Mouse (Mus musculus): ENCODE results near the gene Usp16. TPM values are rescaled to one million over a fixed set of nuclear protein-coding genes. Genes with fewer than 3 reads are reported as not detected.

Usp16 gene
- 47.1 and 51.0 TPM in 2 replicates for total RNA-seq (2012; rRNA removed)

DNA sequence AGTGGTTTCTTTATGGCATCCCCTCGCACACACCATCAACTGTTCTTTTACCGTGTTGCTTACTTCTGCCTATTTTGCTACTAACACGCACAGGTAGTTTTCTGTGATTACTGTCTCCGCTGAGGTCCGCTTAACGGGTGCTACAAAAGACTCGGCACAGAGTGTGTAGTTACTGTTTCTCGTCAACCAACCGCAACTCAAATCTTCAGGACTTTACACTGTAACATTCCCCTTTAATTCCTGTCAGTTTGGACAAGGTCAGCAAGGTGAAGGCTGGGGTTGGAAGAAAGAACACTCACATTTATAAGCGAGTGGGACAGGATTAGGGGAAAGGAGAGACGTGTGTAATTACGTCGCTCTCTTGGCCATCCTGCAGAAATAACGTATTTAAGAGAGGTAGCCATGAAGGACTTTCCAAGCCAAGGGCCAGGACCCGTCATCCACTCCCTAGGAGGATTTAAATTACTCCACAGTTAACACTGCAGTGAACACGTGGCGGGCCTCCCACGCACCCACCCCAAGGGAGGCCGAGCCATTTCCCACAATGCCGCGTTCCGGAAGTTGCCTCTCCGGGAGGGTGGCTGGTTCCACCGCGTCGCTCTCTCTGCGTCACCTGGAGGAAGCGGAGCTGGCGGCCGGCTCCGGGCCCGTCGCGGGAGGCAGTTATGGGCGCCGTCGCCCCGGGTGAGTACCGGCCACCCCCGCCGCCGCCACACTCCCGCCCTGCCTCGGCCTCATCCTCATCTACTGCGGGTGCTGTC is at the start of gene Usp16:
Usp16 (plus strand) TSS at position 285 of the 761 bp plus-strand sequence.
- no peak for TF ChIP-seq MAFK (IDR thresholded peaks at IDR 0.05; ENCODE audit: insufficient read depth, low read depth, low read length)
- no peak for TF ChIP-seq CHD2 (IDR thresholded peaks at IDR 0.05; ENCODE audit: low read depth, low read length)
- TF ChIP-seq ZNF384 (IDR thresholded peaks at IDR 0.05; ENCODE audit: low read depth, low read length) = no peak
- TF ChIP-seq HCFC1 (IDR thresholded peaks at IDR 0.05; ENCODE audit: borderline replicate concordance, insufficient read depth, low read length) = peak; percentile 72
- Histone ChIP-seq H3K4me1 (ENCODE audit: control insufficient read depth in 2 of 2, insufficient read depth in 2 of 2, low read length in 2 of 2, poor library complexity in 1 of 2) (peaks cover 3 to 7% of the 10 kb centered on the region in 2 experiments; a peak in 2 of 4 replicates), H3K9me3 (ENCODE audit: control insufficient read depth, insufficient read depth, low read depth, low read length) (no peaks in the 10 kb centered on the region), H3K27ac (ENCODE audit: insufficient read depth, low read depth, low read length, poor library complexity, severe bottlenecking) (no peak within 1 kb of the TSS; the same call in 1 of the 2 replicates), H3K36me3 (ENCODE audit: control insufficient read depth, insufficient read depth, low read length, poor library complexity, severe bottlenecking) (no peaks in the 10 kb centered on the region), H3K4me3 (ENCODE audit: insufficient read depth in 1 of 2, low read depth in 1 of 2, low read length in 2 of 2, poor library complexity in 1 of 2, severe bottlenecking in 1 of 2) (peak within 1 kb of the TSS; percentile 71 to 95), H3K9ac (ENCODE audit: insufficient read depth, low read depth, low read length, poor library complexity, severe bottlenecking) (peak within 1 kb of the TSS; percentile 88)
- in situ Hi-C loops (cut with MboI; ENCODE audit: low sequenced_read_pairs in 2 of 2, unreplicated experiment in 2 of 2) = no loop called here
- DNase-seq (ENCODE audit: low read depth, low spot score) = peak; percentile 54

DNA sequence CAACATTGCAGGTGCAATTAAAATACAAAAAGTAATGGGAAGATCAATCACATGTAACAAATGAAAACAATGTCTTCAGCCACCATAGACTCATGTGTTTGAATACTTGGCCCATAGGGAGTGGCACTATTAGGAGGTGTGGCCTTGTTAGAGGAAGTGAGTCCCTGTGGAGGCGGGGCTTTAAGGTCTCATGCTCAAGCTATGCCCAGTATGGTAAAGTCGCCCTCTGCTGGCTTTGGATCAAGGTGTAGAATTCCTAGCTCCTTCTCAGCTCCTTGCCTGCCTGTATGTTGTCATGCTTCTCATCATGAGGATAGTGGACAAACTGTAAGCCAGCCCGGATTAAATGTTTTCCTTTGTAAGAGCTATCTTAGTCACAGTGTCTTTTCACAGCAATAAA is 49.5 kb upstream of the Usp16 start:
- H3K4me1 ChIP-seq (ENCODE audit: control insufficient read depth in 2 of 2, insufficient read depth in 2 of 2, low read length in 2 of 2, poor library complexity in 1 of 2) = 0 out of 4 replicates have a peak, but pooled peaks cover 0 to 2% of the 10 kb centered on the region in 2 experiments
- no peak overlapping the region for H3K9ac ChIP-seq (ENCODE audit: insufficient read depth, low read depth, low read length, poor library complexity, severe bottlenecking)
- H3K36me3 ChIP-seq (ENCODE audit: control insufficient read depth, insufficient read depth, low read length, poor library complexity, severe bottlenecking) = peaks cover 28% of the 10 kb centered on the region
- TF ChIP-seq ZC3H11A (IDR thresholded peaks at IDR 0.05; ENCODE audit: borderline replicate concordance, low read depth, low read length) = peak; percentile 9; the same call in 1 of the 2 replicates
- TF ChIP-seq MAFK (IDR thresholded peaks at IDR 0.05; ENCODE audit: insufficient read depth, low read depth, low read length) = no peak
- TF ChIP-seq CHD2 (IDR thresholded peaks at IDR 0.05; ENCODE audit: low read depth, low read length) = no peak
- in situ Hi-C loops (cut with MboI; ENCODE audit: low sequenced_read_pairs in 2 of 2, unreplicated experiment in 2 of 2) = no loop called here
- H3K27ac ChIP-seq (ENCODE audit: insufficient read depth, low read depth, low read length, poor library complexity, severe bottlenecking) = no peak overlapping the region
- no peaks in the 10 kb centered on the region for H3K9me3 ChIP-seq (ENCODE audit: control insufficient read depth, insufficient read depth, low read depth, low read length)
- H3K4me3 ChIP-seq (ENCODE audit: insufficient read depth in 1 of 2, low read depth in 1 of 2, low read length in 2 of 2, poor library complexity in 1 of 2, severe bottlenecking in 1 of 2) = no peak overlapping the region
- DNase-seq (ENCODE audit: low read depth, low spot score) = peak; percentile 88

DNA sequence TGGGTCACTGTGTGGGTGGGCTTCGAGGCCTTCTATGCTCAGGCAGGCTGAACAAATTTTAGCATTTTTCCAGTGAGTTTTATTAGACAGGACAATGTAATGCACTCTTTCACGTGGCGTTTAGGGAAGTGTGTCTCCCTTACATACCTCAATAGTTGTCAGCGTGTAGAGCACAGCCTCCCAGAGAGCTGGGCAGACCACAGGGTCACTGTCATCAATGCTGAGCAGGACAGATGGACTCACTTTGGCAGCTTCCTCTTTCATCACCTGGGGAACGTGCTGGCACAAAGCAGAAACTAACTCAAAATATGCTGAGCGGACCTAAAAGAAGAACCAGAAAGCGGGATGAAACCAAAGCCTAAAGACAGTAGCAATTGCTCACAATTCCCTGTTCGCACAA is 33.8 kb upstream of the Usp16 start:
- Histone ChIP-seq H3K9ac (ENCODE audit: insufficient read depth, low read depth, low read length, poor library complexity, severe bottlenecking) (no peak overlapping the region), H3K4me1 (ENCODE audit: control insufficient read depth in 2 of 2, insufficient read depth in 2 of 2, low read length in 2 of 2, poor library complexity in 1 of 2) (no peaks in the 10 kb centered on the region), H3K36me3 (ENCODE audit: control insufficient read depth, insufficient read depth, low read length, poor library complexity, severe bottlenecking) (peaks cover 34% of the 10 kb centered on the region), H3K27ac (ENCODE audit: insufficient read depth, low read depth, low read length, poor library complexity, severe bottlenecking) (no peak overlapping the region), H3K9me3 (ENCODE audit: control insufficient read depth, insufficient read depth, low read depth, low read length) (no peaks in the 10 kb centered on the region), H3K4me3 (ENCODE audit: insufficient read depth in 1 of 2, low read depth in 1 of 2, low read length in 2 of 2, poor library complexity in 1 of 2, severe bottlenecking in 1 of 2) (no peak overlapping the region)
- DNase-seq (ENCODE audit: low read depth, low spot score) = no peak
- no peak for TF ChIP-seq ZNF384 (IDR thresholded peaks at IDR 0.05; ENCODE audit: low read depth, low read length)
- no peak for TF ChIP-seq CHD2 (IDR thresholded peaks at IDR 0.05; ENCODE audit: low read depth, low read length)
- TF ChIP-seq HCFC1 (IDR thresholded peaks at IDR 0.05; ENCODE audit: borderline replicate concordance, insufficient read depth, low read length) = no peak
- TF ChIP-seq MAFK (IDR thresholded peaks at IDR 0.05; ENCODE audit: insufficient read depth, low read depth, low read length) = no peak
- TF ChIP-seq ZC3H11A (IDR thresholded peaks at IDR 0.05; ENCODE audit: borderline replicate concordance, low read depth, low read length) = no peak
- in situ Hi-C loops (cut with MboI; ENCODE audit: low sequenced_read_pairs in 2 of 2, unreplicated experiment in 2 of 2) = no loop called here

DNA sequence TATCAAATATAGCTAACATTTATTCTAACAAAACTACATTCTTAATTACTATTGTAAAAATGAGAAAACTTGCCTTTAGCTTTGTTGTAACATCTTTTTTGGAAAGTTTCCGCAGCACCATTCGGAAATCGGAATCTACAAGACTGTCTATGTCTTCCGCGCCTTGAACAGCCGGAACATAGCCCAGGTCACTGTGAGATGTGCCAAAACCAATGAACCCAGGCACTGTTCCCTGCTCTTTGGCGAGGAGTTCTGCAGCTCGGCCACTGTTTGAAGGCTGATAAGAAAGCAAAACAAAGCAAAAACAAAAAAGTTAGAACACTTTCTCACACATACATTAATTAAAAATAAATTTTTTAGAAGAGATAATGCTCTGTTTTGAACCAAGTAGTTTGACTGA is 27.0 kb upstream of the Usp16 start:
- in situ Hi-C loops (cut with MboI; ENCODE audit: low sequenced_read_pairs in 2 of 2, unreplicated experiment in 2 of 2) = no loop called here
- no peak overlapping the region for H3K4me3 ChIP-seq (ENCODE audit: insufficient read depth in 1 of 2, low read depth in 1 of 2, low read length in 2 of 2, poor library complexity in 1 of 2, severe bottlenecking in 1 of 2)
- no peaks in the 10 kb centered on the region for H3K9me3 ChIP-seq (ENCODE audit: control insufficient read depth, insufficient read depth, low read depth, low read length)
- no peak overlapping the region for H3K9ac ChIP-seq (ENCODE audit: insufficient read depth, low read depth, low read length, poor library complexity, severe bottlenecking)
- no peaks in the 10 kb centered on the region for H3K4me1 ChIP-seq (ENCODE audit: control insufficient read depth in 2 of 2, insufficient read depth in 2 of 2, low read length in 2 of 2, poor library complexity in 1 of 2)
- H3K36me3 ChIP-seq (ENCODE audit: control insufficient read depth, insufficient read depth, low read length, poor library complexity, severe bottlenecking) = peaks cover 12% of the 10 kb centered on the region
- TF ChIP-seq MAFK (IDR thresholded peaks at IDR 0.05; ENCODE audit: insufficient read depth, low read depth, low read length) (no peak), CHD2 (IDR thresholded peaks at IDR 0.05; ENCODE audit: low read depth, low read length) (no peak), ZC3H11A (IDR thresholded peaks at IDR 0.05; ENCODE audit: borderline replicate concordance, low read depth, low read length) (no peak)
- DNase-seq (ENCODE audit: low read depth, low spot score) = no peak
- no peak overlapping the region for H3K27ac ChIP-seq (ENCODE audit: insufficient read depth, low read depth, low read length, poor library complexity, severe bottlenecking)
